Mouse (Mus musculus) embryonic facial prominence, embryonic 13.5 days (tissue): ENCODE measurements at regions not wholly inside any gene's neighbourhood (a gene's known extent, or its start where the extent isn't known, plus 50 kb on each side); places are given as distances from the start of the nearest gene placed in this dataset.

Experiments used
- ATAC-seq: fragments of 200-750 bp; cut with Nextera tagmentation; 2 replicates; pipeline ENCODE4 v1.8.0; 2017; ENCODE audit warnings: low read depth; ENCODE audit not compliant: insufficient number of reproducible peaks, insufficient read depth, low FRiP score, low TSS enrichment
- H3K27ac ChIP-seq: fragments of 300-500 bp; sonication (generic); 2 replicates; pipeline ENCODE4 v1.5.1; 2015; ENCODE audit warnings: moderate library complexity, mild to moderate bottlenecking, inconsistent platforms
- H3K27me3 ChIP-seq: fragments of 300-500 bp; sonication (generic); 2 replicates; pipeline ENCODE4 v1.6.1; 2015; ENCODE audit warnings: mild to moderate bottlenecking, inconsistent platforms
- H3K36me3 ChIP-seq: fragments of 300-500 bp; sonication (generic); 2 replicates; pipeline ENCODE4 v1.6.1; 2015; ENCODE audit warnings: mild to moderate bottlenecking, inconsistent platforms
- H3K4me1 ChIP-seq: fragments of 300-500 bp; sonication (generic); 2 replicates; pipeline ENCODE4 v1.6.1; 2015; ENCODE audit warnings: inconsistent platforms
- H3K4me2 ChIP-seq: fragments of 300-500 bp; sonication (generic); 2 replicates; pipeline ENCODE4 v1.6.1; 2015; ENCODE audit warnings: moderate library complexity, mild to moderate bottlenecking, inconsistent platforms
- H3K4me3 ChIP-seq: fragments of 300-500 bp; sonication (generic); 2 replicates; pipeline ENCODE4 v1.5.1; 2015; ENCODE audit warnings: mild to moderate bottlenecking, inconsistent platforms
- H3K9ac ChIP-seq: fragments of 300-500 bp; sonication (generic); 2 replicates; pipeline ENCODE4 v1.6.1; 2015; ENCODE audit warnings: mild to moderate bottlenecking, inconsistent platforms
- H3K9me3 ChIP-seq: fragments of 300-500 bp; sonication (generic); 2 replicates; pipeline ENCODE4 v1.6.1; 2016; ENCODE audit warnings: inconsistent platforms
- WGBS: fragments of 180-500 bp; shearing (Covaris S2); methylation state at CpG from one replicate; pipeline ENCODE4 v1.1.7; 2015; ENCODE audit warnings: mixed read lengths; 5-methylcytosine and 5-hydroxymethylcytosine counted together

- no peak for ATAC-seq
- Histone ChIP-seq H3K9ac (no peak overlapping the region), H3K9me3 (no peaks in the 10 kb centered on the region), H3K27ac (no peak overlapping the region), H3K36me3 (no peaks in the 10 kb centered on the region), H3K4me3 (no peak overlapping the region), H3K4me1 (peaks cover 10% of the 10 kb centered on the region), H3K4me2 (no peak overlapping the region), H3K27me3 (no peaks in the 10 kb centered on the region)
- WGBS = 87% methylated on average over 2 of the region's 2 CpGs
Observed at GRCm38 (mm10) chr16:77892731-77893130, 290.8 kb upstream of the Gm11146 start.

- Histone ChIP-seq H3K27ac (no peak overlapping the region), H3K4me2 (no peak overlapping the region), H3K27me3 (no peaks in the 10 kb centered on the region), H3K9me3 (no peaks in the 10 kb centered on the region), H3K9ac (no peak overlapping the region), H3K36me3 (no peaks in the 10 kb centered on the region), H3K4me3 (no peak overlapping the region), H3K4me1 (peaks cover 18% of the 10 kb centered on the region)
- WGBS = 93% methylated on average over 11 of the region's 11 CpGs
- ATAC-seq = no peak
Observed at GRCm38 (mm10) chr16:77889348-77889747, 287.5 kb upstream of the Gm11146 start.

DNA sequence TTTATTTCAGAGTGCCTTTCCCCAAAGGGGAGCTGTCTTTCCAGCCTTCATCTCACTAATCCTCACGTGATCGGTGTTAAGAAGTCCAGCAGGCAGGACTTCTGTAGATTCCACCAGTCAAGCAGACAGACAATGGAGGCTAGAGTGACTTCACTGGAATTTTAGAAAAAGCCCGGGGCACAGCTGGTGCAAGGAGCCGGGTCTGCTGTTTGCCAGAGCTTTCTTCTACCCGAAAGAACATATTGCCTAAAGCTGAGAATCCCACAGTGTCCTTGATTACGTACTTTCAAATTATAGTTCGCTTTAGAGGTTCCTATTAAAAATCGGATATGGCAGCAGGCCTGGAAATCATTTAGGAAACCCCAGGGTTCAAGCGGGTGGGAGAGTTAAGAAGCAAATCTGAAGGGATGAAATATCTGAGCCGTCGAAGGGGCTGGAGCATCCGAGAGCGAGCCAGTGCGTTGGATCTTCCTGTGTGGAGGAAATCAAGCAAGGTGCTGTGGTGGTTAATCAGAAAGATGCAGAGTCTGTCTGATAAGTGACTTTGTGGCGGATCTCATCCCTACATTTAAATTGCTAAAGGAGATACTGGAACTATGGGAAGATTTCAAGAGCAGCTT is 283.3 kb upstream of the Gm11146 start:
- H3K9me3 ChIP-seq = no peaks in the 10 kb centered on the region
- H3K27ac ChIP-seq = peak overlapping the region; percentile 62; the same call in 1 of the 2 replicates
- 17% methylated on average over 15 of the region's 15 CpGs for WGBS
- H3K9ac ChIP-seq = no peak overlapping the region
- no peaks in the 10 kb centered on the region for H3K36me3 ChIP-seq
- H3K4me2 ChIP-seq = peak overlapping the region; percentile 43
- no peaks in the 10 kb centered on the region for H3K27me3 ChIP-seq
- ATAC-seq = 0 out of 2 replicates have a peak, but pooled peaks have one; percentile 20
- peaks cover 8% of the 10 kb centered on the region for H3K4me1 ChIP-seq
- no peak overlapping the region for H3K4me3 ChIP-seq

- H3K27me3 ChIP-seq = no peaks in the 10 kb centered on the region
- H3K36me3 ChIP-seq = no peaks in the 10 kb centered on the region
- no peak overlapping the region for H3K4me3 ChIP-seq
- no peak overlapping the region for H3K27ac ChIP-seq
- no peak overlapping the region for H3K4me2 ChIP-seq
- H3K9me3 ChIP-seq = no peaks in the 10 kb centered on the region
- H3K9ac ChIP-seq = no peak overlapping the region
- peaks cover 8% of the 10 kb centered on the region for H3K4me1 ChIP-seq
- no peak for ATAC-seq
- WGBS = 79% methylated on average over 9 of the region's 9 CpGs
Observed at GRCm38 (mm10) chr16:77884495-77884894, 282.6 kb upstream of the Gm11146 start.

- WGBS = 82% methylated on average over 1 of the region's 1 CpGs
- no peak for ATAC-seq
Observed at GRCm38 (mm10) chr16:77877006-77877405, 275.1 kb upstream of the Gm11146 start.

GRCm38 (mm10) chr16:77863246-77863645 is 261.4 kb upstream of the Gm11146 start:
- Histone ChIP-seq H3K36me3 (no peaks in the 10 kb centered on the region), H3K27me3 (no peaks in the 10 kb centered on the region), H3K9me3 (no peaks in the 10 kb centered on the region), H3K27ac (no peak overlapping the region), H3K4me3 (no peak overlapping the region), H3K9ac (no peak overlapping the region), H3K4me2 (no peak overlapping the region), H3K4me1 (no peaks in the 10 kb centered on the region)
- no peak for ATAC-seq
- WGBS = 83% methylated on average over 5 of the region's 5 CpGs

More at GRCm38 (mm10) chr16:77877006-77877405, 275.1 kb upstream of the Gm11146 start:
- Histone ChIP-seq H3K27me3 (no peaks in the 10 kb centered on the region), H3K27ac (no peak overlapping the region), H3K9me3 (no peaks in the 10 kb centered on the region), H3K9ac (no peak overlapping the region), H3K36me3 (no peaks in the 10 kb centered on the region), H3K4me2 (no peak overlapping the region), H3K4me1 (no peaks in the 10 kb centered on the region), H3K4me3 (no peak overlapping the region)

GRCm38 (mm10) chr16:77852066-77852781 is 250.3 kb upstream of the Gm11146 start:
- Histone ChIP-seq H3K4me2 (peak overlapping the region; percentile 9; the same call in 1 of the 2 replicates), H3K4me1 (peaks cover 5% of the 10 kb centered on the region), H3K36me3 (no peaks in the 10 kb centered on the region), H3K9ac (no peak overlapping the region), H3K9me3 (no peaks in the 10 kb centered on the region), H3K27ac (peak overlapping the region; percentile 24), H3K27me3 (no peaks in the 10 kb centered on the region), H3K4me3 (no peak overlapping the region)
- WGBS = 60% methylated on average over 6 of the region's 6 CpGs
- no peak for ATAC-seq

DNA sequence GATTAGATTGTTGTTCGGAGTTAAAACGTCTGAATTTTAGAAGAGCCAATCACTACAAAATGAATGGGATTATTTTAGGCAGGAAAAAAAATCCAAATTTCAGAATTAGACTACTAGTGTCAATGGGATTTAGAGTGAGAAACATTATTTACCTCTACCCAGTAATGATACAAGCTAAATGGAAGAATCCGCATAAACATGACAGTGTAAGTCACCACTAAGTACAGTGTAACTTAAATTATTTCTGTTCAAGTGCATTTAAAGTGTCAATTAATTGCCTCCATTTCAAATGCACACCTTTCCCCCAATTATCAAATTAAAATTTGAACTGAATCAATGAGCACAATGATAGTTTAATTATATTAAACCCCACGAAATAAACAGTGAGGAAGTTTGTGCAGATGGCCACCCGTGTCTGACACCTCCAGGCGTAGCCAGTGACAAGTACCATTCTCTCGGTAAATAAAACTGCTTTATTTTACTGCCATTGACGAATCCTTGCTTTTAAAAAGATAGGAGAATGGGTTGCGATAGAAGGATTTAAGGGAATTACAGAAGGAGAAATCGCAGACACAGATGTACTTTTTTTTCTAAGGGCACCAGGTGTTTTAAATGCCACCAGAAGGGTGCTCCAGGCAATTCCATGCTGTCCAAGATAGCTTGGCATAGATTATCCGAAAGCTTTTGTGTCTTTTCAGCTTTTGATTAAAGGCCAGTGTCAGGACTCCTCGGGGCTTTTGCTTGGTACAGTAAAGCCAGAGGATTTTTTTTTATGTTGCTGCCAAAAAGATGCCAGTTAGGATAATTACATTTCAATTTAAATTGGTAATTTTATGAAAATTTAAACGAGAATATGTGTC is 249.5 kb upstream of the Gm11146 start:
- H3K4me2 ChIP-seq = no peak overlapping the region
- H3K9ac ChIP-seq = no peak overlapping the region
- H3K9me3 ChIP-seq = no peaks in the 10 kb centered on the region
- no peaks in the 10 kb centered on the region for H3K27me3 ChIP-seq
- no peak overlapping the region for H3K4me3 ChIP-seq
- no peak for ATAC-seq
- 64% methylated on average over 13 of the region's 13 CpGs for WGBS
- no peak overlapping the region for H3K27ac ChIP-seq
- no peaks in the 10 kb centered on the region for H3K36me3 ChIP-seq
- H3K4me1 ChIP-seq = peaks cover 5% of the 10 kb centered on the region

DNA sequence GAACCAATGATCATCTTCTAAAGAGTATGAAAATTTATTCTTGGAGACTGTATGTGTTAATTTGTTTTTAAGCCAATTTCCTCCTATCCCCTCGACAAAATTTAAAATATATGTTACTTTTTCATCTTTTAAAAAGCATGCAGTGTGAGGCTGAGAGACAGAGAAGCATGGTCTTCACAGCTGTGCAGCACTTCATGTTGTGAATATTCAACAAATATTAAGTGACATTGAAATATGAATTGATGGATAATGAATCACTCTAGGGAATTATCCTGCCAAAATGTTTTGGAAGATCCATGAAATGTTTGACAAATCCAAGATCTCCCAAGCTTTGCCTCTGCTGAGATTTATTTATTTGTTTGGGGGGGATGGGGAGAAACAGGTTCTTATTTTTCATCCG is 233.9 kb upstream of the Gm11146 start:
- Histone ChIP-seq H3K4me1 (no peaks in the 10 kb centered on the region), H3K27ac (no peak overlapping the region), H3K4me2 (no peak overlapping the region), H3K36me3 (no peaks in the 10 kb centered on the region), H3K9ac (no peak overlapping the region), H3K9me3 (no peaks in the 10 kb centered on the region), H3K4me3 (no peak overlapping the region), H3K27me3 (no peaks in the 10 kb centered on the region)
- ATAC-seq = no peak
- 84% methylated on average over 2 of the region's 2 CpGs for WGBS

- WGBS = 67% methylated on average over 4 of the region's 4 CpGs
- Histone ChIP-seq H3K27ac (no peak overlapping the region), H3K4me2 (no peak overlapping the region), H3K36me3 (no peaks in the 10 kb centered on the region), H3K9ac (no peak overlapping the region), H3K27me3 (no peaks in the 10 kb centered on the region), H3K4me1 (no peaks in the 10 kb centered on the region), H3K4me3 (no peak overlapping the region), H3K9me3 (no peaks in the 10 kb centered on the region)
- no peak for ATAC-seq
Observed at GRCm38 (mm10) chr16:77827322-77828117, 225.6 kb upstream of the Gm11146 start.

DNA sequence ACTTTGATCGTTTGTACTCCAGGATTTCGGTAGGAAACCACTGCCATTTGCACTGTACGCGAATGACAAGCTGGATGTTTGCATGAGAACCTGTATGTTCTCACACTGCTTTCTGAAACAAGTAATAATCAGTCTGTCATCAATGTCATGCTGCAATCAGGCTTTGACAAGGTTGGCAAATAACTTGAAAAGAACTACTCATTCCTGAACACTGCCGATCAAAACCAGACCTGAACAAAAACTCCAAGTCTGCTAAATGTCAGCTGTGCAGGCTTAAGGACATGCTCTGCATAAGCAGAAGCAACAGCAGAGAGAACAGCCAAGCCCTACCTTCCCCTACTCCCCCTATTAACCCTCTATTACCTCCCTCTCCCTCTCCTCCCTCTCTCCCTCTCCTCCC is 197.8 kb upstream of the Gm11146 start:
- WGBS = 42% methylated on average over 5 of the region's 5 CpGs
- Histone ChIP-seq H3K4me3 (no peak overlapping the region), H3K27ac (no peak overlapping the region), H3K27me3 (no peaks in the 10 kb centered on the region), H3K4me2 (no peak overlapping the region), H3K4me1 (no peaks in the 10 kb centered on the region), H3K9ac (no peak overlapping the region), H3K36me3 (no peaks in the 10 kb centered on the region), H3K9me3 (no peaks in the 10 kb centered on the region)
- ATAC-seq = no peak
